Mouse (Mus musculus): ENCODE measurements around the gene Cpne1. TPM values are rescaled to one million over a fixed set of nuclear protein-coding genes. Genes with fewer than 3 reads are reported as not detected.

Cpne1 gene
- polyA plus RNA-seq (2012; ENCODE audit: insufficient read depth, low replicate concordance) = 17.2 and 27.7 TPM in 2 replicates

DNA sequence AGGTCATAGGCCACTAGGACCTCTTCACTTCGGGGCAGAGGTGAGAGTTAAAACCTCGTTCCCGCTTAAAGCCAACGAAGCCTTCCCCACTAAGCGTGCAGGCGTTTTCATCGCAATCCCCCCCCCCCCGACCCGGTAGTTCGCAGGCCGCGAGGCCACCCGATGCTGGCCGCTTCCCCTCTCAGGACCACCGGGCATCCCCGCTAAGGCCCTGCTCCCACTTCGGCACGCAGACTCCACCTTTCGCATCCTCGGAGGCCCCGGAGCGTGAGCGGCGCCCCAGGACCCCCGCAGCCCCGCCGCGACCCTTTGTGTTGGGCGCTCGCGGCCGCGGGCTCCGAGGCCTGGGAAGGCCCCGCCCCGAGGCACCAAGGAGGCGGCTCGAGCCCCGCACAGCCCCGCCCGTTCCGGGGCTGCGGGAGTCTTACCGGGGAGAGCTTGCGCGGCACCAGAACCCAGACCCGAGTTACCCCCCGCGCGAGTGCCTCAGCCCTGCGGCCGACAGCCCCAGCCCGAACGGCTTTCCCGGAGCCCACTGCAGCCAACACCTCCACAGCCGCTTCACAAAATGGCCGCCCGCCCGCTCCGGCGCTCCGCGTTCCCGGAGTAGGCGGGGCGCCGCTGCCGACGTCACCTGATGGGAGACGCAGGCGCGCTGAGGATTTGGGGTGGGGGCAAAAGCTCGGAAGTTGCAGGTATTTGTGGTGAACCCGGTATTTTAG, at the start of gene Cpne1, which contains the start of gene Rbm12:
TSS of gene Cpne1 (minus strand) at position 608 of the 722 bp plus-strand sequence.
TSS of gene Rbm12 (minus strand) at position 621 of the 722 bp plus-strand sequence.
- Histone ChIP-seq H3K4me1 (peaks cover 28% of the 10 kb centered on the region), H3K4me3 (replicated peaks) (peak within 1 kb of the TSS; percentile 99), H3K9me3 (no peaks in the 10 kb centered on the region), H3K36me3 (replicated peaks; ENCODE audit: low read length) (peaks cover 9% of the 10 kb centered on the region), H3K27me3 (replicated peaks) (no peaks in the 10 kb centered on the region)
- TF ChIP-seq GATA1 (IDR thresholded peaks at IDR 0.05; ENCODE audit: borderline replicate concordance, low read length) (no peak), FLI1 (IDR thresholded peaks at IDR 0.05; ENCODE audit: low read length) (no peak)

- Histone ChIP-seq H3K36me3 (replicated peaks; ENCODE audit: low read length) (peaks cover 100% of the 10 kb centered on the region), H3K27me3 (replicated peaks) (no peaks in the 10 kb centered on the region), H3K4me1 (peaks cover 4% of the 10 kb centered on the region; the same call in 1 of the 2 replicates), H3K4me3 (replicated peaks) (no peak overlapping the region), H3K9me3 (no peaks in the 10 kb centered on the region)
- no peak for TF ChIP-seq GATA1 (IDR thresholded peaks at IDR 0.05; ENCODE audit: borderline replicate concordance, low read length)
- no peak for TF ChIP-seq FLI1 (IDR thresholded peaks at IDR 0.05; ENCODE audit: low read length)
These were observed 39.8 kb upstream of the Cpne1 start for GRCm38 (mm10) chr2:156151538-156151937.

GRCm38 (mm10) chr2:156147316-156147915, 35.7 kb upstream of the Cpne1 start:
- peaks cover 63% of the 10 kb centered on the region for H3K36me3 ChIP-seq (replicated peaks; ENCODE audit: low read length)
- no peak overlapping the region for H3K4me3 ChIP-seq (replicated peaks)
- H3K27me3 ChIP-seq (replicated peaks) = no peaks in the 10 kb centered on the region
- H3K4me1 ChIP-seq = peaks cover 21% of the 10 kb centered on the region
- no peak for TF ChIP-seq GATA1 (IDR thresholded peaks at IDR 0.05; ENCODE audit: borderline replicate concordance, low read length)
- TF ChIP-seq FLI1 (IDR thresholded peaks at IDR 0.05; ENCODE audit: low read length) = no peak
- H3K9me3 ChIP-seq = no peaks in the 10 kb centered on the region

DNA sequence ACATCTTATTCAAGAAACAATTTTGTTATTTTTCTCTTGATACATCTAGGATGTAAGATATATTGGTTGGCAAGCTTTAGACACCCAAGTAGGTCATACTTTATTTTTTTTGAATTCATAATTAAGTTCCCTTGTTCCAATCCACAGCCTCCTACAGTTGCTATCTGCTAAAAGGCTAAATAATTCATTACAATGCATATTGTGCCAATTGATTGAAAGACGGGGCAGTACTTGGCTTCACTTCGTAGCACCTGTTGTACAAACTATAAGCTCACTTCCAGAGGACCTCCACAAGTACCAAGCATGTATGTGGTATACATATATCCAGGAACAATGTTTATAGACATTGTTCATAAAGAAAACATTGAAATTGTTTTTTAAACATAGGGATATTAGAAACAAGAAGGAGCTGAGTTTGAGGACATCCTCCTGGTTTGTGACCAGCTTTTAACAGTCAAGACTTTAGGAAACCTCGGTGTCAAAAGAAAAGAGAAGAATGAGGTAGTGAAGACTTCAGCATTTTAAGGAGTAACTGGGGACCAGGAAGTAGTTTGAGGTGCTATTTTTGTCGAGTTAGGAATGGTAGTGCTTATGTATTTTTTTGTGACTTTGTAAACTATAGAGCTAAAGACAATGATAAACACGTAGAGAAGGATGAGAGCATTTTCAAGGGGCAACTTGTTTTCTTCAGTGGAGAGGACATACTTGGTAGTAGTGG, 34.7 kb upstream of the Cpne1 start:
- TF ChIP-seq GATA1 (IDR thresholded peaks at IDR 0.05; ENCODE audit: borderline replicate concordance, low read length) (no peak), FLI1 (IDR thresholded peaks at IDR 0.05; ENCODE audit: low read length) (no peak)
- Histone ChIP-seq H3K9me3 (0 out of 2 replicates have a peak, but pooled peaks cover 3% of the 10 kb centered on the region), H3K36me3 (replicated peaks; ENCODE audit: low read length) (peaks cover 60% of the 10 kb centered on the region), H3K4me3 (replicated peaks) (no peak overlapping the region), H3K4me1 (peaks cover 22% of the 10 kb centered on the region), H3K27me3 (replicated peaks) (no peaks in the 10 kb centered on the region)

- no peaks in the 10 kb centered on the region for H3K27me3 ChIP-seq (replicated peaks)
- 0 out of 2 replicates have a peak, but pooled peaks cover 3% of the 10 kb centered on the region for H3K9me3 ChIP-seq
- peaks cover 56% of the 10 kb centered on the region for H3K36me3 ChIP-seq (replicated peaks; ENCODE audit: low read length)
- TF ChIP-seq FLI1 (IDR thresholded peaks at IDR 0.05; ENCODE audit: low read length) (no peak), GATA1 (IDR thresholded peaks at IDR 0.05; ENCODE audit: borderline replicate concordance, low read length) (no peak)
- peaks cover 26% of the 10 kb centered on the region for H3K4me1 ChIP-seq
- H3K4me3 ChIP-seq (replicated peaks) = peak overlapping the region; percentile 92
These were observed 33.8 kb upstream of the Cpne1 start for GRCm38 (mm10) chr2:156145486-156146130.

- no peaks in the 10 kb centered on the region for H3K27me3 ChIP-seq (replicated peaks)
- H3K9me3 ChIP-seq = 0 out of 2 replicates have a peak, but pooled peaks cover 3% of the 10 kb centered on the region
- peak within 1 kb of the TSS; percentile 92 for H3K4me3 ChIP-seq (replicated peaks)
- peaks cover 56% of the 10 kb centered on the region for H3K36me3 ChIP-seq (replicated peaks; ENCODE audit: low read length)
- peaks cover 37% of the 10 kb centered on the region for H3K4me1 ChIP-seq
- TF ChIP-seq GATA1 (IDR thresholded peaks at IDR 0.05; ENCODE audit: borderline replicate concordance, low read length) (no peak), FLI1 (IDR thresholded peaks at IDR 0.05; ENCODE audit: low read length) (no peak)
These were observed 32.4 kb upstream of the Cpne1 start, which contains the start of the genes Romo1 and Nfs1 for GRCm38 (mm10) chr2:156143953-156144724. TSS of gene Romo1 (plus strand) at chr2:156144039. TSS of gene Nfs1 (minus strand) at chr2:156144186.

GRCm38 (mm10) chr2:156143367-156143766, 31.6 kb upstream of the Cpne1 start:
- Histone ChIP-seq H3K4me3 (replicated peaks) (peak overlapping the region; percentile 92), H3K9me3 (0 out of 2 replicates have a peak, but pooled peaks cover 3% of the 10 kb centered on the region), H3K27me3 (replicated peaks) (no peaks in the 10 kb centered on the region), H3K36me3 (replicated peaks; ENCODE audit: low read length) (peaks cover 56% of the 10 kb centered on the region), H3K4me1 (peaks cover 41% of the 10 kb centered on the region)
- TF ChIP-seq FLI1 (IDR thresholded peaks at IDR 0.05; ENCODE audit: low read length) (no peak), GATA1 (IDR thresholded peaks at IDR 0.05; ENCODE audit: borderline replicate concordance, low read length) (no peak)

GRCm38 (mm10) chr2:156142820-156143219, 31.1 kb upstream of the Cpne1 start:
- H3K9me3 ChIP-seq = 0 out of 2 replicates have a peak, but pooled peaks cover 3% of the 10 kb centered on the region
- no peak for TF ChIP-seq GATA1 (IDR thresholded peaks at IDR 0.05; ENCODE audit: borderline replicate concordance, low read length)
- TF ChIP-seq FLI1 (IDR thresholded peaks at IDR 0.05; ENCODE audit: low read length) = no peak
- peaks cover 41% of the 10 kb centered on the region for H3K4me1 ChIP-seq
- H3K4me3 ChIP-seq (replicated peaks) = peak overlapping the region; percentile 92
- H3K36me3 ChIP-seq (replicated peaks; ENCODE audit: low read length) = peaks cover 50% of the 10 kb centered on the region
- no peaks in the 10 kb centered on the region for H3K27me3 ChIP-seq (replicated peaks)

Data from megakaryocyte, embryonic 14.5 days (primary cell).